Mouse (Mus musculus): ENCODE measurements around the gene Il17rd. TPM values are rescaled to one million over a fixed set of nuclear protein-coding genes. Genes with fewer than 3 reads are reported as not detected.
A peak's percentile ranks its signal among the peaks of the same experiment; 100 is the strongest.

Il17rd gene
- 1.0 and 1.1 TPM in 2 replicates for polyA plus RNA-seq (2015; fragmentation: Nextera tagmentation; extraction: Ambion mirVana)

GRCm38 (mm10) chr14:27038783-27039182 is at the start of gene Il17rd:
Gene Il17rd, plus strand, starts transcription at chr14:27038941.
- Histone ChIP-seq H3K36me3 (ENCODE audit: control insufficient read depth, insufficient read depth, low read length) (no peaks in the 10 kb centered on the region), H3K4me2 (replicated peaks; ENCODE audit: low read depth) (peak within 1 kb of the TSS; percentile 95), H3K4me1 (replicated peaks; ENCODE audit: control insufficient read depth, insufficient read depth) (0 out of 2 replicates have a peak, but pooled peaks cover 3% of the 10 kb centered on the region), H3K27me3 (ENCODE audit: control insufficient read depth, insufficient read depth, low read length) (no peaks in the 10 kb centered on the region), H3K4me3 (ENCODE audit: low read depth, low read length) (peak within 1 kb of the TSS; percentile 95), H3K9ac (ENCODE audit: low read length) (peak within 1 kb of the TSS; percentile 81), H3K27ac (replicated peaks) (peak within 1 kb of the TSS; percentile 88), H3K9me3 (ENCODE audit: control insufficient read depth, low read length) (no peaks in the 10 kb centered on the region)
- DNase-seq (ENCODE audit: low spot score) (peak; percentile 97), ATAC-seq (ENCODE audit: low FRiP score, low TSS enrichment) (peak; percentile 94)
- TF ChIP-seq EP300 (optimal IDR thresholded peaks at IDR 0.05) (no peak), CTCF (IDR thresholded peaks at IDR 0.05; ENCODE audit: low read depth) (no peak)
- under 1% methylated on average over 28 of the region's 29 CpGs for WGBS

- ATAC-seq (ENCODE audit: low FRiP score, low TSS enrichment) (no peak), DNase-seq (ENCODE audit: low spot score) (no peak)
- Histone ChIP-seq H3K36me3 (ENCODE audit: control insufficient read depth, insufficient read depth, low read length) (no peaks in the 10 kb centered on the region), H3K27ac (replicated peaks) (no peak overlapping the region), H3K4me2 (replicated peaks; ENCODE audit: low read depth) (no peak overlapping the region), H3K4me3 (ENCODE audit: low read depth, low read length) (no peak overlapping the region), H3K9ac (ENCODE audit: low read length) (no peak overlapping the region), H3K4me1 (replicated peaks; ENCODE audit: control insufficient read depth, insufficient read depth) (no peaks in the 10 kb centered on the region), H3K27me3 (ENCODE audit: control insufficient read depth, insufficient read depth, low read length) (no peaks in the 10 kb centered on the region), H3K9me3 (ENCODE audit: control insufficient read depth, low read length) (no peaks in the 10 kb centered on the region)
- no peak for TF ChIP-seq EP300 (optimal IDR thresholded peaks at IDR 0.05)
- TF ChIP-seq CTCF (IDR thresholded peaks at IDR 0.05; ENCODE audit: low read depth): no peak
- WGBS: 72% methylated on average over 18 of the region's 18 CpGs
Observed at GRCm38 (mm10) chr14:26991622-26992021, 47.1 kb upstream of the Il17rd start.

- Histone ChIP-seq H3K4me1 (replicated peaks; ENCODE audit: control insufficient read depth, insufficient read depth) (no peaks in the 10 kb centered on the region), H3K27me3 (ENCODE audit: control insufficient read depth, insufficient read depth, low read length) (no peaks in the 10 kb centered on the region), H3K36me3 (ENCODE audit: control insufficient read depth, insufficient read depth, low read length) (no peaks in the 10 kb centered on the region), H3K4me3 (ENCODE audit: low read depth, low read length) (no peak overlapping the region), H3K27ac (replicated peaks) (no peak overlapping the region), H3K4me2 (replicated peaks; ENCODE audit: low read depth) (no peak overlapping the region), H3K9ac (ENCODE audit: low read length) (no peak overlapping the region), H3K9me3 (ENCODE audit: control insufficient read depth, low read length) (no peaks in the 10 kb centered on the region)
- ATAC-seq (ENCODE audit: low FRiP score, low TSS enrichment): no peak
- no peak for TF ChIP-seq CTCF (IDR thresholded peaks at IDR 0.05; ENCODE audit: low read depth)
- DNase-seq (ENCODE audit: low spot score): no peak
- WGBS: 52% methylated on average over 3 of the region's 3 CpGs
Observed at GRCm38 (mm10) chr14:26993427-26993826, 45.3 kb upstream of the Il17rd start.

- Histone ChIP-seq H3K4me3 (ENCODE audit: low read depth, low read length) (peak within 1 kb of the TSS; percentile 10; the same call in 1 of the 2 replicates), H3K9ac (ENCODE audit: low read length) (no peak within 1 kb of the TSS), H3K36me3 (ENCODE audit: control insufficient read depth, insufficient read depth, low read length) (no peaks in the 10 kb centered on the region), H3K27ac (replicated peaks) (no peak within 1 kb of the TSS), H3K4me2 (replicated peaks; ENCODE audit: low read depth) (peak within 1 kb of the TSS; percentile 46), H3K4me1 (replicated peaks; ENCODE audit: control insufficient read depth, insufficient read depth) (no peaks in the 10 kb centered on the region), H3K9me3 (ENCODE audit: control insufficient read depth, low read length) (no peaks in the 10 kb centered on the region), H3K27me3 (ENCODE audit: control insufficient read depth, insufficient read depth, low read length) (no peaks in the 10 kb centered on the region)
- DNase-seq (ENCODE audit: low spot score): peak; percentile 61
- TF ChIP-seq CTCF (IDR thresholded peaks at IDR 0.05; ENCODE audit: low read depth) (peak; percentile 46), EP300 (optimal IDR thresholded peaks at IDR 0.05) (no peak)
- peak; percentile 82 for ATAC-seq (ENCODE audit: low FRiP score, low TSS enrichment)
- 5% methylated on average over 16 of the region's 16 CpGs for WGBS
Observed at GRCm38 (mm10) chr14:26994211-26994741, 44.5 kb upstream of the Il17rd start, which contains the start of gene Hesx1. Gene Hesx1, plus strand, starts transcription at chr14:26994416.

- H3K36me3 ChIP-seq (ENCODE audit: control insufficient read depth, insufficient read depth, low read length): no peaks in the 10 kb centered on the region
- no peak overlapping the region for H3K4me2 ChIP-seq (replicated peaks; ENCODE audit: low read depth)
- H3K9me3 ChIP-seq (ENCODE audit: control insufficient read depth, low read length): no peaks in the 10 kb centered on the region
- H3K4me1 ChIP-seq (replicated peaks; ENCODE audit: control insufficient read depth, insufficient read depth): no peaks in the 10 kb centered on the region
- ATAC-seq (ENCODE audit: low FRiP score, low TSS enrichment) (no peak), DNase-seq (ENCODE audit: low spot score) (no peak)
- no peak overlapping the region for H3K9ac ChIP-seq (ENCODE audit: low read length)
- H3K27ac ChIP-seq (replicated peaks): no peak overlapping the region
- H3K4me3 ChIP-seq (ENCODE audit: low read depth, low read length): no peak overlapping the region
- TF ChIP-seq EP300 (optimal IDR thresholded peaks at IDR 0.05): no peak
- TF ChIP-seq CTCF (IDR thresholded peaks at IDR 0.05; ENCODE audit: low read depth): no peak
- no peaks in the 10 kb centered on the region for H3K27me3 ChIP-seq (ENCODE audit: control insufficient read depth, insufficient read depth, low read length)
Observed at GRCm38 (mm10) chr14:26996257-26996656, 42.5 kb upstream of the Il17rd start.

GRCm38 (mm10) chr14:27000386-27000785 is 38.4 kb upstream of the Il17rd start:
- H3K9me3 ChIP-seq (ENCODE audit: control insufficient read depth, low read length): no peaks in the 10 kb centered on the region

More at GRCm38 (mm10) chr14:27000386-27000785, 38.4 kb upstream of the Il17rd start:
- TF ChIP-seq CTCF (IDR thresholded peaks at IDR 0.05; ENCODE audit: low read depth) (no peak), EP300 (optimal IDR thresholded peaks at IDR 0.05) (no peak)
- Histone ChIP-seq H3K27ac (replicated peaks) (no peak overlapping the region), H3K4me1 (replicated peaks; ENCODE audit: control insufficient read depth, insufficient read depth) (no peaks in the 10 kb centered on the region), H3K4me2 (replicated peaks; ENCODE audit: low read depth) (no peak overlapping the region), H3K9ac (ENCODE audit: low read length) (no peak overlapping the region), H3K36me3 (ENCODE audit: control insufficient read depth, insufficient read depth, low read length) (no peaks in the 10 kb centered on the region), H3K27me3 (ENCODE audit: control insufficient read depth, insufficient read depth, low read length) (no peaks in the 10 kb centered on the region), H3K4me3 (ENCODE audit: low read depth, low read length) (no peak overlapping the region)
- no peak for DNase-seq (ENCODE audit: low spot score)
- WGBS: 9% methylated on average over 11 of the region's 11 CpGs
- ATAC-seq (ENCODE audit: low FRiP score, low TSS enrichment): no peak

All from stomach, postnatal 0 days (tissue).